Mouse (Mus musculus): ENCODE measurements around the gene Eftud2.
A peak's percentile ranks its signal among the peaks of the same experiment; 100 is the strongest.

Eftud2 gene

GRCm38 (mm10) chr11:102880585-102881313 lies at the start of gene Eftud2, which contains the start of gene Ccdc103:
Gene Eftud2 (minus strand): TSS chr11:102880985.
Gene Ccdc103 (plus strand): TSS chr11:102881204.
- DNase-seq, result peak; percentile 83 to 92

- no peak for DNase-seq
These were observed 44.5 kb upstream of the Eftud2 start for GRCm38 (mm10) chr11:102925351-102925717.

GRCm38 (mm10) chr11:102924557-102925350 lies 44.0 kb upstream of the Eftud2 start, which contains the start of gene Kif18b:
Gene Kif18b (minus strand): TSS chr11:102925124.
- peak; percentile 83 to 88 for DNase-seq

GRCm38 (mm10) chr11:102921491-102921890 lies 40.7 kb upstream of the Eftud2 start:
- no peak for DNase-seq

GRCm38 (mm10) chr11:102918077-102918476 lies 37.3 kb upstream of the Eftud2 start:
- DNase-seq, result no peak

GRCm38 (mm10) chr11:102915380-102915779 lies 34.6 kb upstream of the Eftud2 start:
- no peak for DNase-seq

GRCm38 (mm10) chr11:102911376-102911775 lies 30.6 kb upstream of the Eftud2 start:
- no peak for DNase-seq

GRCm38 (mm10) chr11:102903654-102904053 lies 22.9 kb upstream of the Eftud2 start:
- no peak for DNase-seq

GRCm38 (mm10) chr11:102902107-102902506 lies 21.3 kb upstream of the Eftud2 start:
- no peak for DNase-seq

GRCm38 (mm10) chr11:102901199-102901598 lies 20.4 kb upstream of the Eftud2 start:
- no peak for DNase-seq

- peak in 1 of 2 experiments; percentile 59 for DNase-seq
These were observed 20.0 kb upstream of the Eftud2 start, which contains the start of gene Gfap for GRCm38 (mm10) chr11:102900763-102901162. Gene Gfap (minus strand): TSS chr11:102900912.

GRCm38 (mm10) chr11:102898408-102898807 lies 17.6 kb upstream of the Eftud2 start:
- DNase-seq, result no peak

- DNase-seq, result no peak
These were observed 15.9 kb upstream of the Eftud2 start for GRCm38 (mm10) chr11:102896641-102897040.

- no peak for DNase-seq
These were observed 15.0 kb upstream of the Eftud2 start for GRCm38 (mm10) chr11:102895779-102896178.

GRCm38 (mm10) chr11:102894716-102895115 lies 13.9 kb upstream of the Eftud2 start:
- no peak for DNase-seq

- DNase-seq, result peak; percentile 42 to 55
These were observed 12.3 kb upstream of the Eftud2 start for GRCm38 (mm10) chr11:102893015-102893651.

GRCm38 (mm10) chr11:102890096-102890495 lies 9.3 kb upstream of the Eftud2 start:
- no peak for DNase-seq

- DNase-seq, result no peak
These were observed 7.3 kb upstream of the Eftud2 start for GRCm38 (mm10) chr11:102888135-102888534.

GRCm38 (mm10) chr11:102887433-102887832 lies 6.6 kb upstream of the Eftud2 start:
- no peak for DNase-seq

- no peak for DNase-seq
These were observed 3.9 kb upstream of the Eftud2 start, which contains the start of gene Fam187a for GRCm38 (mm10) chr11:102884616-102885219. Gene Fam187a (plus strand): TSS chr11:102885169.

- DNase-seq, result no peak
These were observed 771 bp upstream of the Eftud2 start for GRCm38 (mm10) chr11:102881314-102882198.

GRCm38 (mm10) chr11:102879558-102879957 lies 1.2 kb downstream of the Eftud2 start:
- DNase-seq, result no peak
